Mouse (Mus musculus) neural tube, embryonic 13.5 days (tissue): ENCODE data around the gene Kctd19. TPM values are rescaled to one million over a fixed set of nuclear protein-coding genes. Genes with fewer than 3 reads are reported as not detected.

ENCODE experiments used
- ATAC-seq: fragments of 200-750 bp; cut with Nextera tagmentation; 2 replicates; pipeline ENCODE4 v1.8.0; 2017; ENCODE audit warnings: low read depth, mild to moderate bottlenecking, moderate TSS enrichment, moderate library complexity
- H3K27ac ChIP-seq: fragments of 300-500 bp; sonication (generic); replicated peaks from 2 replicates; pipeline ENCODE4 v1.5.1; 2015; ENCODE audit warnings: moderate library complexity, mild to moderate bottlenecking, inconsistent platforms
- H3K27me3 ChIP-seq: fragments of 300-500 bp; sonication (generic); 2 replicates; pipeline ENCODE4 v1.6.1; 2015; ENCODE audit warnings: mild to moderate bottlenecking, inconsistent platforms
- H3K36me3 ChIP-seq: fragments of 300-500 bp; sonication (generic); 2 replicates; pipeline ENCODE4 v1.6.1; 2015; ENCODE audit warnings: mild to moderate bottlenecking, inconsistent platforms
- H3K4me1 ChIP-seq: fragments of 300-500 bp; sonication (generic); replicated peaks from 2 replicates; pipeline ENCODE4 v1.6.1; 2015; ENCODE audit warnings: inconsistent platforms
- H3K4me2 ChIP-seq: fragments of 300-500 bp; sonication (generic); 2 replicates; pipeline ENCODE4 v1.6.1; 2015; ENCODE audit warnings: inconsistent platforms, mild to moderate bottlenecking, moderate library complexity
- H3K4me3 ChIP-seq: fragments of 300-500 bp; sonication (generic); 2 replicates; pipeline ENCODE4 v1.5.1; 2015; ENCODE audit warnings: mild to moderate bottlenecking, inconsistent platforms
- H3K9ac ChIP-seq: fragments of 300-500 bp; sonication (generic); 2 replicates; pipeline ENCODE4 v1.6.1; 2015; ENCODE audit warnings: moderate library complexity, mild to moderate bottlenecking, inconsistent platforms
- H3K9me3 ChIP-seq: fragments of 300-500 bp; sonication (generic); 2 replicates; pipeline ENCODE4 v1.6.1; 2016; ENCODE audit warnings: inconsistent platforms
- WGBS: fragments of 180-500 bp; shearing (Covaris S2); methylation state at CpG from one replicate; pipeline ENCODE4 v1.1.7; 2015; 5-methylcytosine and 5-hydroxymethylcytosine counted together
- polyA plus RNA-seq: library from polyadenylated mRNA; unstranded; fragments of >200 nt; fragmentation: Nextera tagmentation; extraction: Ambion mirVana; gene quantifications from 2 replicates; pipeline ENCODE4 v1.2.1, GENCODE M21; 2015

Gene Kctd19
- polyA plus RNA-seq, 1 experiment from 2014 or later = not detected

DNA sequence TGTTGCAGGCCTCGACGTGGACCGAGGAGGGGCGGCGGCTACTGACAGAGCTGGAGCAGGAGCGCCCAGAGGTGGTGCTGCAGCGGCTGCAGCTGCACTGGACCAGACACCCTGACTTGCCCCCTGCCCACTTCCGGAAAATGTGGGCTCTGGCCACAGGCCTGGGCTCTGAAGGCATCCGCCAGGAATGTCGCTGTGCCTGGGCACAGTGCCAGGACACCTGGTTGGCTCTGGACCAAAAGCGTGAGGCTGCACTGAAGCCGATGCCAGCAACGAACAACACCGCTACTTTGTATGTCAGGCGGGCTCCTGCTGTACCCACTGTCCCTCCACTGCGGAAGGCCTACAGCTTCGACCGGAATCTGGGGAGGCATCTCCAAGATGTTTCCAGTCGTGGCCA lies 34.6 kb downstream of the Kctd19 start:
- Histone ChIP-seq H3K27ac (no peak overlapping the region), H3K27me3 (0 out of 2 replicates have a peak, but pooled peaks cover 3% of the 10 kb centered on the region), H3K9ac (no peak overlapping the region), H3K4me2 (no peak overlapping the region), H3K4me3 (no peak overlapping the region), H3K4me1 (peaks cover 19% of the 10 kb centered on the region), H3K9me3 (no peaks in the 10 kb centered on the region), H3K36me3 (no peaks in the 10 kb centered on the region)
- WGBS = 62% methylated on average over 19 of the region's 19 CpGs
- ATAC-seq = no peak

DNA sequence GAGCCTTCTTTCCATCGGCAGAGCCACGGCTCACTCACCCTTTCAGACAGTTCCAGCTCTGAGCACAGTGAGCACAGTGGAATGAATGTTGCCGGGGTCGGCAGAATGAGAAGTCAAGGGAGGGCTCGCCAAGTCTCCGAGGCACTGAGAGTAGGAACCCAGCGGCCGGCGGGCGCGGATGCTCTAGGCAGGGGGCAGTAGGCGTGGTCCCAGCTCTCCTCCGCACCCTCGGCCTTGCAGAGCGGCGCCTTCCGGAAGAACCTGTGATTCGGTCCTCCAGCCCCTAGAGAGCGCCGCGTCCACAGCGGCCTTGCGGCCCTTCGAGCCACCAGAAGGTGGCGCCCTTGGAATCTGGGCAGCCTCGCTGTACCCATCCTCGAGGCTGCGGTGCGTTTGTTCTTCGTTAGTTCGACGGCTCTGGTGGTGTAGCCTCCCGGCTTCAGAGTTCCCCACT lies 38.8 kb downstream of the Kctd19 start:
- Histone ChIP-seq H3K27me3 (0 out of 2 replicates have a peak, but pooled peaks cover 3% of the 10 kb centered on the region), H3K4me1 (peaks cover 19% of the 10 kb centered on the region), H3K4me2 (peak overlapping the region; percentile 48), H3K27ac (no peak overlapping the region), H3K9me3 (no peaks in the 10 kb centered on the region), H3K4me3 (peak overlapping the region; percentile 17), H3K36me3 (no peaks in the 10 kb centered on the region), H3K9ac (peak overlapping the region; percentile 26; the same call in 1 of the 2 replicates)
- peak; percentile 52; the same call in 1 of the 2 replicates for ATAC-seq
- WGBS = 30% methylated on average over 33 of the region's 33 CpGs

DNA sequence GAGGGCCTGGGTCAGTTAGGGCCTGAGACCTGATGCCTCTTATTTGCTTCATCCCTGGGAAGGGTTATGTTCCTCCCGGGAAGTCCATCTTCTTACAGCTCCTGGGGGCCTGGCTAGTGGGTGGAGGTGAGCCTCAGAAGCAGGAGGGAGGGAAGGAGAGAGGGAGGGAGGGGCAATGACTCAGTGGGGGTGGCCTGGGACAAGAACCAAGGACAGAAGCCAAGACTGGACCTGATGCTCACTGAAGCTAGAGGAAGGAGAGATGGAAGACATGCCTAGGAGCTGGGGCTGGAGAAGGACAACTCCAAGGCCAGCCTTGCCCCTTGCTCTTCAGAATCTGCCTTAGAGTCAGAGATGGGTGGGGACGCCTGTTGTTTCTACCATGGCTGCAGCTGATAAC lies 40.3 kb downstream of the Kctd19 start, which contains the start of gene Plekhg4:
TSS of gene Plekhg4 (plus strand) at position 243 of the 400 bp plus-strand sequence.
- Histone ChIP-seq H3K4me1 (peaks cover 8% of the 10 kb centered on the region), H3K27me3 (0 out of 2 replicates have a peak, but pooled peaks cover 3% of the 10 kb centered on the region), H3K4me2 (peak within 1 kb of the TSS; percentile 48; the same call in 1 of the 2 replicates), H3K9ac (0 out of 2 replicates have a peak within 1 kb of the TSS, but pooled peaks have one; percentile 26), H3K4me3 (no peak within 1 kb of the TSS), H3K36me3 (peaks cover 4% of the 10 kb centered on the region; the same call in 1 of the 2 replicates), H3K27ac (no peak within 1 kb of the TSS), H3K9me3 (no peaks in the 10 kb centered on the region)
- 55% methylated on average over 2 of the region's 2 CpGs for WGBS
- ATAC-seq = no peak

DNA sequence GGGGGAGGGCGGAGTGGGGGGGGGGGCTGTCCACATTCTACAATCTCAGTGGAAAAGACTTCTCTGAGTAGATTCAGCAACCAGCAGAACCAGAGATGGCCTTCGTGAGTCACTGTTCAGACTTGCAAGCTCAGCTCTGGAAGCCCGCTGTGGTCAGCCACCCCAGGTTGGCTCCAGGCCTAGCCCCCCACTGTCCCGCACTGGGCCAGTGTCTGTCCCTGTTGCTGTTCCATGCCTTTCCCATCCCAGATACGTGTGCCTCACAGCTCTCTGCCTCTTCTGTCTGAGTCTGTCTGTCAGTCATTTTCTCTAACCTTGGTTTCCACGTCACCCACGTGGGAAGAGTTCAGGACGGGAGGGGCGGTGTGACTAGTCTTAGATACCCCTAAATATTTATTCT lies 40.8 kb downstream of the Kctd19 start:
- 0 out of 2 replicates have a peak, but pooled peaks cover 3% of the 10 kb centered on the region for H3K27me3 ChIP-seq
- H3K9ac ChIP-seq = no peak overlapping the region
- H3K27ac ChIP-seq = no peak overlapping the region
- H3K9me3 ChIP-seq = no peaks in the 10 kb centered on the region
- H3K4me3 ChIP-seq = no peak overlapping the region
- H3K4me2 ChIP-seq = no peak overlapping the region
- ATAC-seq = no peak
- H3K4me1 ChIP-seq = peaks cover 7% of the 10 kb centered on the region
- 81% methylated on average over 9 of the region's 9 CpGs for WGBS
- H3K36me3 ChIP-seq = peaks cover 10% of the 10 kb centered on the region; the same call in 1 of the 2 replicates

DNA sequence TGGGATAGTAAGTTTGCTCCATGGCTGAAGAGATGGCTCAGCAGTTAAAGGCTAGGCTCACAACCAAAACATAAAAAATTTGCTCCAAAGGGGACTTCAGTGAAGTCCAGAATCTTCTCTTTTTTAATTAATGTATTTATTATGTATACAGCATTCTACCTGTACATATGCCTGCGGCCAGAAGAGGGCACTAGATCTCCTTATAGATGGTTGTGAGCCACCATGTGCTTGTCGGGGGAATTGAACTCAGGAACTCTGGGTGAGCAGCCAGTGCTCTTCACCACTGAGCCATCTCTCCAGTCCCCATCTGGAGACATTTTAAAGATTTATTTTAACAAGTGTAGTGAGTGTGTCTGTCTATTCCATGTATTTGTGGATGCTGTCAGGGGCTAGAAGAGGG lies 46.2 kb downstream of the Kctd19 start:
- 65% methylated on average over 2 of the region's 2 CpGs for WGBS
- Histone ChIP-seq H3K9ac (no peak overlapping the region), H3K4me1 (no peaks in the 10 kb centered on the region), H3K27me3 (no peaks in the 10 kb centered on the region), H3K36me3 (peaks cover 31% of the 10 kb centered on the region), H3K4me2 (no peak overlapping the region), H3K4me3 (no peak overlapping the region), H3K9me3 (no peaks in the 10 kb centered on the region), H3K27ac (no peak overlapping the region)
- no peak for ATAC-seq

DNA sequence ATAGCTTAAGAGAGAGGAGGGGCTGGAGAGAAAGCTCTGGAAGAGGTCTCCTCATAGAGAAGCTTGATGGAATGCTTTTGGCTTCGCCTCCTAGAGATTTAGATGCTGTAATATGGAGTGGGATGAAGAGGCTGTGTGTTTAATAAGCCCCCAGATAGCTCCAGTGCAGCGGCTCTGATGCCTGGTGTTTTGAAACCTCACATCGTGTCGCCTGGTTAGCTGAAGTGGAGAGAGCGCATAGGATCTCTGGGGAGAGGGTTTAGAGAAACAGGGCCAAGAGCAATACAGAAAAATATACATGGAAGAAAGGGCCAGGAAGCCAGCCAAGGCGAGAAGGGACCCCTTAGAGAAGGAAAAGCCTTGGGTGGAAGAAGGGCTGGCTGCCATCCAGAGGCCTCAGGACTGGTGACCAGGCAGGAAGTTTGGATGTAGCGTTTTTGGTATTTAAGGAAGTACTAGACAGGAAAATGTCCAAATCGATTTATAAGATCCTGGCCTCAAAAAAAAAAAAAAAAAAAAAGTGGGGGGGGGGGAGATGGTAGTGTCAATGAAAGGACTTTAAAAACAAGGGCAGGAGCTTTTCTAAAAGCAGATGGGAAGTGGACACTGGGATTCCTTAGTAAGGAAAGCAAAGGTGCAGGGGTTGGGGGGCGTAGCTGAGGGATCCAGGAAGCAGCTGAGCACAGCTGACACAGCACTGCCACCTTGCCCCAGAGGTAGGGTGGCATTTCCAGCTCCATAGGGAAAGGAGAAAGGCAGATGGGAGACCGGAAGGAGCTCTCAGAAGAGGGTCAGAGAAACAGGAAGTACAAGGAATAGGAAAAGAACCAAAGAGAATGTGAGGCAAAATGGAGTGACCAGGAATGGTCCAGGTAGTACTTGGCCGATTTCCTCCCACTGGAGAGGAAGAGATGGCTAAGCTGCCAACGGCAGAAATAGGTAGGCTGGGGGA lies 51.3 kb downstream of the Kctd19 start:
- no peaks in the 10 kb centered on the region for H3K9me3 ChIP-seq
- no peak overlapping the region for H3K4me3 ChIP-seq
- peaks cover 25% of the 10 kb centered on the region; the same call in 1 of the 2 replicates for H3K36me3 ChIP-seq
- 72% methylated on average over 12 of the region's 12 CpGs for WGBS
- H3K27ac ChIP-seq = peak overlapping the region; percentile 49; the same call in 1 of the 2 replicates
- no peak overlapping the region for H3K4me2 ChIP-seq
- no peak for ATAC-seq
- no peak overlapping the region for H3K9ac ChIP-seq
- H3K4me1 ChIP-seq = peaks cover 6% of the 10 kb centered on the region
- H3K27me3 ChIP-seq = no peaks in the 10 kb centered on the region

DNA sequence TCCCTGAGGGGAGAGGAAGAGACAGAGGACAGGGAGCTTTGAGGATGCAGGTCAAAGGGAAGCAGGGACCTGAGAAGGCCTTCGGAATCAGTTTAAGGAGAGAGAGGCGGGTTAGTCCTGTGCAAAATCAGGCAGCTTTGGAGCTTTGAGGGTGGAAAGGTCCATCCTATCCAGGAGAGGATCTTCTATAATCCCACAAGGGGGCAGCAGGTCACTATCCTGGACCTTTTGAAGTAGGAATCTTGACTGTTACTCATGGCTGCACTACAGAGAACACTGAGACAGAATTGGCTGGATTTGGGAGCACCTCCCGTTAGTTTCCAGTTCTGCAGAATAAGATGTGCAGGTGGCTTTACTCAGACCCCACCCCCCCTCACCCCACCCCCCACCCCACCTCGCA lies 53.7 kb downstream of the Kctd19 start:
- peak overlapping the region; percentile 34; the same call in 1 of the 2 replicates for H3K9ac ChIP-seq
- no peak overlapping the region for H3K4me2 ChIP-seq
- H3K4me1 ChIP-seq = peaks cover 6% of the 10 kb centered on the region
- H3K36me3 ChIP-seq = peaks cover 21% of the 10 kb centered on the region
- H3K9me3 ChIP-seq = no peaks in the 10 kb centered on the region
- H3K4me3 ChIP-seq = no peak overlapping the region
- H3K27me3 ChIP-seq = no peaks in the 10 kb centered on the region
- no peak overlapping the region for H3K27ac ChIP-seq
- 45% methylated on average over 4 of the region's 4 CpGs for WGBS
- ATAC-seq = 0 out of 2 replicates have a peak, but pooled peaks have one; percentile 16

DNA sequence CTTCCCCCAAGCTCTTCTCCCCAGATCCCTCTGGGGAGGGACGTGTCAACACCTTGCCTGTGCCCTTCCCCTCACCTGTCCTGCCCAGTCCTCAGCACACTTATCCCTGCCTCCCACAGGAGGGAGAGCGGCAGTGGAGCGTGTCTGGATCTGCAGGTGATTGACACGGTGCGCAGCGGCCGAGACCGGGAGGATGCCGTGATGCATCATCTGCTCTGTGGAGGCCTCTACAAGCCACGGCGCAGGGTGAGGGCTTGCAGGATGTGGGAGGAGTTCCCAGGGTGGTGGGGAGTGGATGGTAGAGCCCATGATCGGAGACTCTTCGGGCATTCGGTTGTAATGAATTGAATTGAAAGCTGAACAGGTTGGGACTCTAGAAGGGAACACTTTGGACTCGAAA lies 54.1 kb downstream of the Kctd19 start:
- 0 out of 2 replicates have a peak, but pooled peaks have one; percentile 29 for ATAC-seq
- Histone ChIP-seq H3K9me3 (no peaks in the 10 kb centered on the region), H3K27me3 (no peaks in the 10 kb centered on the region), H3K36me3 (peaks cover 16% of the 10 kb centered on the region; the same call in 1 of the 2 replicates), H3K4me2 (no peak overlapping the region), H3K9ac (peak overlapping the region; percentile 34), H3K4me1 (peaks cover 6% of the 10 kb centered on the region), H3K4me3 (no peak overlapping the region), H3K27ac (no peak overlapping the region)
- WGBS = 75% methylated on average over 15 of the region's 15 CpGs

DNA sequence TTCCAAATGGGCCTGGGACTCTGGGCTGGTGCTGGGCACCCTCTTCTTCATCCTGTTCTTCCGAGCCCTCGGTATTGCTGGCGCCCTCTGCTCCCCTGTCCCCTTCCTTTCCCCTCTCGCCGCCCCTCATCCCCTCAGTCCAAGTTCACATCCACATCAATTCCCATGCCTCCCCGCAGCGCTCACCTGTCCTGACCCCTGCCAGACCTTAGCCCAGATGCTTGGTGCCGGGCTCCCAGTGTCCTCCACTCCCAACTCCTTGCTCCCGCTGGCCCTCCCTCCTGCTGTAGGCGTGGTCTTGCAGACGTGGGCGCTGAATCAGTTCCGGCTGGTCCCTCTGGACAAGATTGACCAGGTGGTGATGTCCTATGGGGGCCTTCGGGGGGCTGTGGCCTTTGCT lies 56.6 kb downstream of the Kctd19 start:
- H3K4me3 ChIP-seq = no peak overlapping the region
- H3K36me3 ChIP-seq = peaks cover 8% of the 10 kb centered on the region; the same call in 1 of the 2 replicates
- no peak overlapping the region for H3K9ac ChIP-seq
- H3K27me3 ChIP-seq = no peaks in the 10 kb centered on the region
- peaks cover 4% of the 10 kb centered on the region for H3K4me1 ChIP-seq
- 91% methylated on average over 14 of the region's 14 CpGs for WGBS
- no peak for ATAC-seq
- no peak overlapping the region for H3K27ac ChIP-seq
- H3K9me3 ChIP-seq = no peaks in the 10 kb centered on the region
- no peak overlapping the region for H3K4me2 ChIP-seq

DNA sequence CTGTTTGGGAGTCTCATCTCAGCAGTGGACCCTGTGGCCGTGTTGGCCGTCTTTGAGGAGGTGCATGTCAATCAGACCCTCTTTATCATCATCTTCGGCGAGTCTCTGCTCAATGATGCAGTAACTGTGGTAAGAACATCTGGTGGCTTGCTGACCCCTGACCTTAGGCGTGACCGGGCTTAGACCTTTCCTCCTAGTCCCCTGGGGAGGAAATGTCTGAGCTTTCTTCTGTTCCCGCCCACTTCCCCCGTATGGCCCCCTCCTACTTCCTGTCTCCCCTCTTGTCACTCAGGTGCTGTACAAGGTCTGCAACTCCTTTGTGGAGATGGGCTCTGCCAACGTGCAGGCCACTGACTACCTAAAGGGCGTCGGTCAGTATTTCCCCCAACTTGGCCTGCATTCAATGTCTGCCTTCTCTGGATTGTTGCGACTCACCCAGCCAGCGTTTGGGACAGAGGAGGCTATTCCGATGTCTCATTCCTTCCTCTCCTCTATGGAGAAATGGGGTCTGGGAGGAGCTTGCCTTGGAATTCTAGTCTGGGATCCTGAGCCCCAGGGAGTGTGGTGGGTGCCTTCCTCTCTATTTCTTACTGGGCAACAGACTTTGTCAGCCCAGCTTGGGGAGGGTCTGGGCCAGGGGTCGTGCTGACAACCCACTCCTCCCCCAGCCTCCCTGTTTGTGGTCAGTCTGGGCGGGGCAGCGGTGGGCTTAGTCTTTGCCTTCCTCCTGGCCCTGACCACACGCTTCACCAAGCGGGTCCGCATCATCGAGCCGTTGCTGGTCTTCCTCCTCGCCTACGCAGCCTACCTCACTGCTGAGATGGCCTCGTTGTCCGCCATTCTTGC lies 57.9 kb downstream of the Kctd19 start:
- no peak overlapping the region for H3K27ac ChIP-seq
- ATAC-seq = no peak
- WGBS = 69% methylated on average over 26 of the region's 26 CpGs

DNA sequence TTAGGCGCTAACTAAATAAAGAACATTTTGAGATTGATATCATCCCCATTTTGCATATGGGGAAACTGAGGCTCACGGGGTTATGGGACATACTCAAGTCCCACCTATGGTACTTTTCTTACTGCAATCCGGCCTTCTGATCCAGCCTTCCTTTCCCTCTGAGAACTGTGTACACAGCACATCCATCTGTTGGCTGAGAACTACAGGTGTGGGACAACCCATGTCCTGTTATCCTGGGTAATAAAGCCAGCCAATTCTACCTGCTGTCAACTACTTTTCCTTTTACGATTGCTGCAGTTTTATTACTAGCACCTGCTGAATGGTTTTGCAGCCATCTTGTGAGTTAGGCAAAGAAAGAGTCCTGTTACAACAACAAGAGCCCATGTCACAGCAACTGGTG lies 58.8 kb downstream of the Kctd19 start:
- Histone ChIP-seq H3K27ac (no peak overlapping the region), H3K4me3 (no peak overlapping the region), H3K36me3 (peaks cover 8% of the 10 kb centered on the region; the same call in 1 of the 2 replicates), H3K4me1 (peaks cover 15% of the 10 kb centered on the region), H3K9me3 (no peaks in the 10 kb centered on the region), H3K9ac (no peak overlapping the region), H3K27me3 (no peaks in the 10 kb centered on the region; the same call in 1 of the 2 replicates), H3K4me2 (no peak overlapping the region)
- 84% methylated on average over 4 of the region's 4 CpGs for WGBS
- ATAC-seq = no peak

More for the DNA sequence above, 57.9 kb downstream of the Kctd19 start:
- H3K27me3 ChIP-seq = no peaks in the 10 kb centered on the region; the same call in 1 of the 2 replicates
- H3K4me2 ChIP-seq = no peak overlapping the region
- H3K9me3 ChIP-seq = no peaks in the 10 kb centered on the region
- H3K4me3 ChIP-seq = no peak overlapping the region
- peaks cover 7% of the 10 kb centered on the region for H3K4me1 ChIP-seq
- H3K9ac ChIP-seq = no peak overlapping the region
- H3K36me3 ChIP-seq = peaks cover 8% of the 10 kb centered on the region; the same call in 1 of the 2 replicates
